Mouse (Mus musculus) left cerebral cortex, postnatal 10 days (tissue): Measurements from ENCODE around the gene Chst15. TPM values are rescaled to one million over a fixed set of nuclear protein-coding genes. Genes with fewer than 3 reads are reported as not detected.

ENCODE experiments used
- DNase-seq, 2 experiments: peaks; one replicate each; pipeline ENCODE4 v3.0.0; 2021 to 2022; ENCODE audit warnings: low spot score in 2 of 2, mixed read lengths in 1 of 2; ENCODE audit errors: extremely low spot score in 1 of 2
- intact Hi-C: fragments of 180-260 bp; cut with DNase I; formaldehyde crosslinking; loops from one replicate; pipeline ENCODE4 v1.15.1; 2025
- total RNA-seq, 2 experiments: library from RNA; stranded (reverse); gene quantifications; 2 replicates each; pipeline ENCODE4 v1.2.3; 2021

Gene Chst15
- 10 to 100 TPM; 31.3 to 37.3 TPM for total RNA-seq

DNA sequence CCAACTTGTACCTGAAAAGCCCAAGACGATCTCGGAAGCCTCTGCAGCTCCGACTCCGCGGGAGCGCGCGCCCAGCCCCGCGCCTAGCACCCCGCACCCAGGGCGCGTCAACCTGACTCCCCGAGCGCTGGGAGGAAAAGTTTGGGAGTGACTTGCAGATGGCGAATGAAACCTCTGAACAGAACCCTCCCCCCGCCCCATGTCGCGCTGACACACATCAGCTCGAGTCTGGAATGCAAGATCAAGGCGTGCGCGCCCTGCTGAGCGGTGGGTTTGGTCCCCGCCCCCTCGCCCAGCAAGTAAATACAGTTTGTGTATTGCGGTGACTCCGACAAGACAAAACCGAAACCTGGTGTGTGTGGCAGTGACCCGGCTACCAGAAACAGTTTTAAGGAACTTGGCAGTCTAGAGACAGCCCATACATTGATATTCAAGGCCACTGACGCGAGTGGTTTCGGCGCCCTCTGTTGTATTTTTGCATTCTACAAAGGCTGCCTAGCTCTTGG, at the start of gene Chst15:
Gene Chst15, minus strand, starts transcription at position 193 of the 506 bp plus-strand sequence.
- intact Hi-C loops = loop anchor here (2.0 to 5.0 kb wide), 4 partner anchors 50 to 235 kb away; no protein-coding TSS in a partner anchor
- DNase-seq = peak; percentile 20 to 90

GRCm38 (mm10) chr7:132365703-132366384, 48.8 kb upstream of the Chst15 start:
- no peak for DNase-seq
- intact Hi-C loops = loop anchor here (5.0 kb wide), 1 partner anchor 49 kb away; the partner anchor contains the start of gene Chst15

DNA sequence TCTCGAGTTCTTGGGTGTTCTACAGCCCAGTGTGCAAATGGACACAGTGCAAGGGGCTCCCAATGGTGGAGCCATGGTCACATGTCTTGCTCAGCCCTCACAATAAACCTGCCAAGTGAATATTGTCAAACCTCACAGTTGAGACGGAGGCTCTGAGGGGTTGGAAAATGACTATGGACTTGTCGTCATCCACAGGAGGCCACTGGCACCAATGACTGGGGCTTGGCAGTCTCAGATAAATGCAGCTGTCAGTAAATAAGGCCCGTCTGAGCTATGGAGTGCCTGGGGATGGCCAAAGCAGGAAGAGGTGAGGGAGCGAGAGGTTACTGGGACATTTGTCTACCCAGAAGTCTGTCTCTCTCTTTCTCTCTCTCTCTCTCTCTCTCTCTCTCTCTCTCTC, 48.1 kb upstream of the Chst15 start:
- DNase-seq = no peak
- intact Hi-C loops = loop anchor here (5.0 kb wide), 1 partner anchor 48 kb away; the partner anchor contains the start of gene Chst15

DNA sequence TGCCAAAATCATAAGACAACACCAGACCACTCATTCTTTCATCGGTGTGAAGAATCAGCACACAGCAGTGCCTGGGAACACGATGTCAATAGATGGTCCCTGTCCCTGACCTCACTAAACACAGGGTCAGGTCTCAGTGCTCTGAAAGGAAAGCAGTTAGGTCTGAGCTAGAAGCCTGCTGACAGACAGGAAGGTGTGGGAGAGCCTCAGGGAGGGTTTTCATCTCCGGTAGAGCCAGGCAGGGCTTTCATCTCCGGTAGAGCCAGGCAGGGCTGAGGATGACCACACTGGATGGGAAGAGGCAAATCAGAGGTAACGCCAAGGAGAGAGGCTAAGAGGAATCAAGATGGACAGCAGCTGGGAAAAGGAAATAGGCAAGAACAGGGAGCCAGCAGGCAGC, 47.5 kb upstream of the Chst15 start:
- DNase-seq = no peak
- intact Hi-C loops = no loop called here

GRCm38 (mm10) chr7:132360336-132360735, 43.3 kb upstream of the Chst15 start:
- DNase-seq = no peak
- intact Hi-C loops = no loop called here

DNA sequence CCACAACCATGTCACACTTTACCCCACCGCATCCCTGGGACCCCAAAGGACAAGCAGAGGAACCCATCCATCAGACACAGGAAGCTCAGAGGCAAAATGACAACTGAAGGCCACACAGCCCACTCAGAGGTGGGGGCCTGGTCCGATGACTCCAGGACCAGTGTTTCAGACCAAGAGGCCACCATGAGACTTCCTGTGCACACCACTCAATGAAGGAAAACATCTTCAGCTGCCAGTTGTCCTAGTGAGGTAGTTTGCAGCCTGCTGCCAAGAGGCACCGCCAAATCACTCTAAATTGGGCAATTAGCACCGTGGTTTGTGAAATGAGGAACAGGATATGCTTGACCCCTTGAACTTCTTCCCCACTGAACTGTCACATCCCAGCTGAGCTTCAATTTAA, 41.7 kb upstream of the Chst15 start:
- no peak for DNase-seq
- intact Hi-C loops = no loop called here

DNA sequence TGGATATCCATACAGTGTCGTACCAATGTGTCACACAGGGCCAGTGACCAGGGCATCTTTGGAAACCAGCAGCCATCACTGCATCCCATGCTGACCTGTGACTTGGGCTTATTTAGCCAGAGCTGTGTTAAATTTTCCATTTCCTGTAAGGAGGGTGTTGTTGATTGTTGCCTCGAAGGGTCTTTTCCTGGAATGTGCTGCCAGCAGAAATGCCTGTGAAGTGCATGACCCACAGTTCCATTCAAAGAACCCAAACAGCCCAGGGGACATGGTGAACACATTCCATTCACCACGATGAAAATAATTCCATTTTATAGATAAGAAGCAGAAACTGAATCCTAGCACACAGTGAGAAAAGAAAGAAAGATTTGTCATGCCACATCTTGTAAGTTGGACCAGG, 41.2 kb upstream of the Chst15 start:
- intact Hi-C loops = no loop called here
- no peak for DNase-seq

- DNase-seq = no peak
- intact Hi-C loops = no loop called here
Observed at GRCm38 (mm10) chr7:132357841-132358237, 40.8 kb upstream of the Chst15 start.

GRCm38 (mm10) chr7:132356881-132357840, 40.1 kb upstream of the Chst15 start:
- no peak for DNase-seq
- intact Hi-C loops = no loop called here

- intact Hi-C loops = no loop called here
- peak in 1 of 2 experiments; percentile 65 for DNase-seq
Observed at GRCm38 (mm10) chr7:132356185-132356584, 39.2 kb upstream of the Chst15 start.

- DNase-seq = no peak
- intact Hi-C loops = no loop called here
Observed at GRCm38 (mm10) chr7:132355767-132356166, 38.7 kb upstream of the Chst15 start.

DNA sequence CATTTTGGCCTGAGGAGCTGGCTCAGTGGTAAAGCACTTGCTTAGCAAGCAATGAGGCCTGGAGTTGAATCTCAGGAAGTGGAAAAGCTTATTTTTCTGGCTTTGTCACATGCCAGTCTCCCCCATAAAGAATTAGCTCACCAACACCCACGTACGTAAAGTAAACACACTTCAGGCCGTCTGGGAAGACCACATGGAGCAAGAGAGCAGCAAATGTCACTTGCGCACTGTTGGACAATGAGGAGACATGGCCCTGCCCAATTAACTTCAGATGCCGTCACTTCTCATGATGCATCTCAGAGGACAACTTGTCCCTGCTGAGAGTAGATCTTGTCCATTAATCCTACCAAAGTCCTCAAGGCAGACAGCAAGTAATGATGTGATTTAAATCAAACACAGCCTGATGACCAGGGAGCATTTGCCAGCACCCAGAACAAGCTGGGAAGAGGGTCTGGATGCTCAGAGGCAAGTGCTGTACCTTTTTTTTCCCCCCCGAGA, 32.1 kb upstream of the Chst15 start:
- intact Hi-C loops = no loop called here
- no peak for DNase-seq

GRCm38 (mm10) chr7:132347273-132348045, 30.4 kb upstream of the Chst15 start:
- intact Hi-C loops = no loop called here
- no peak for DNase-seq

GRCm38 (mm10) chr7:132345526-132346070, 28.6 kb upstream of the Chst15 start:
- intact Hi-C loops = no loop called here
- no peak for DNase-seq

DNA sequence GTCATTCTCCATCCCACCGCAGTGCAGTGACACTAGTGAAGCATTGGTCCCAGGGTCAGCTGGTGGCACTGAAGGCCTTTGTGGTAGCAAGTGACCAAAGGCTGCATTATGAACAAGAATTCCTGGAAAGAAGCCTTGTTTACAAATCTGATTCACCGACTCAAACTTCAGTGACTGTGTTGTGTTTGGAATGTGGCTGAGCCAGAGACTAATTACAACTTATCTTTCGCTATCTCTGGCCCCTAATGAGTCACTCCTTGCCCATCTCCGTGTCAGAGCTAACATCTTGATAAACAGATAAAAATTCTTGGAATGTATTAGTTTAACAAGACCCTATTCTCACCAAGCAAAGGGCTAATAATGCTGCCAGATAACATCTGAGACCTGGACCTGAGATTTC, 27.6 kb upstream of the Chst15 start:
- intact Hi-C loops = no loop called here
- DNase-seq = no peak

DNA sequence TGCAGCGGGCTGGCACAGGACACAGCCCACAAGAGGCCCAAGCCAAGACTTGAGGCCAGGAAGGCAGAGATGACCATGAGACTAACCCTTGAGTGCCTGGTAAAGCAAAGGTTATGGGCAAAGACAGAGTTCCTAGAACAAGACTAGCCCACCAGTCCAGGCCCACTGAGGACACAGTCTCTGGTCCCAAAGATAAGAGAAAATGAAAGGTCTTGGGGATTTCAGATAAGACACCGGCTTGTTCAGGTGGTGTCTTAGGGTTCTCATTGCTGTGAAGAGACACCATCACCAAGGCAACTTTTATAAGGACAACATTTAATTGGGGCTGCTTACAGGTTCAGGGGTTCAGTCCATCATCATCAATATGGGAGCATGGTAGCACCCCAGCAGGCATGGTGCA, 26.9 kb upstream of the Chst15 start:
- no peak for DNase-seq
- intact Hi-C loops = no loop called here

GRCm38 (mm10) chr7:132343146-132343545, 26.1 kb upstream of the Chst15 start:
- no peak for DNase-seq
- intact Hi-C loops = no loop called here

DNA sequence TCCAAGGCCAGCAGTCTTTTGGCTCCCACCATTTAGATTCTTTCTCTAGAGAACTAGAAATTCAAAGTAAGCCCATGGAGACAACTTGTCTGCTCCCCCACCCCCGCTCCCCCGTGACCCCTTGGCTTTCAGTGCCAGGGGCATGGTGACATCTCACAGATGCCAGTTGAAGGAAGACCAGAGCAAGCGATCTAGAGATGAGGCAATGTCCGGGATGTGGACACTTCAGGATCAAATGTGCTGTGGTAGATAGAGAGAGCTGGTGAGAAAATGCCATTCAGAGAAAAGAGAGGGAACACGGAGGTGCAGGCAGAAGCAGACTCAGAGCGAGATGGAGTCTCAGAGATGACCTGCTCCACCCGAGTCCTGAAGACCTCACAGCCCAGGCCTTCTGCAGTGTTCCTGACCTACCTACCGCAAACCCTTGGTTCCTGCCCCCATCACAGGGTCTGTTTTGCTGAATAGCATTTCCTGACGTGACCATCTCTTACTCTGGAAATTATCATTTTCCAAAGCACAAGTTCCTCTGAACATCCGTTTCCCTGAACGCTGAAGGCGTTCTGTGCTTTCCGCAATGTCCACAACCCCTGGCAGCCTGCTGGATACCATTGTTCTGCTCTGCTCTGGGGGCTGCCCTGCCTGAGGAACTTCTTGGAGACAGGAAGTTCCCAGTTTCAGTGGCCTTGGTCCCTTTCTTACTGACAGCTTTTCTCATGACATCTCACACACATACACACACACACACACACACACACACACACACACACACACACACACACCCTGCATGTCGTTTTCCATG, 22.2 kb upstream of the Chst15 start:
- intact Hi-C loops = no loop called here
- no peak for DNase-seq
